Mouse (Mus musculus) natural killer cell, adult 2 months (primary cell): Measurements from ENCODE around the gene B830017H08Rik.

Source experiments
- DNase-seq, 2 experiments: peaks; one replicate each; pipeline ENCODE4 v3.0.0; 2022; ENCODE audit warnings: low spot score in 2 of 2

The B830017H08Rik gene

GRCm38 (mm10) chr16:17809711-17810110 is 23.2 kb upstream of the B830017H08Rik start:
- no peak for DNase-seq

- peak in 1 of 2 experiments; percentile 32 for DNase-seq
Measured at GRCm38 (mm10) chr16:17812120-17812519, 20.8 kb upstream of the B830017H08Rik start.

- no peak for DNase-seq
Measured at GRCm38 (mm10) chr16:17813173-17813572, 19.7 kb upstream of the B830017H08Rik start.

GRCm38 (mm10) chr16:17815411-17816402 is 17.2 kb upstream of the B830017H08Rik start:
- DNase-seq: peak in 1 of 2 experiments; percentile 64

GRCm38 (mm10) chr16:17816528-17816927 is 16.4 kb upstream of the B830017H08Rik start:
- DNase-seq: no peak

- DNase-seq: no peak
Measured at GRCm38 (mm10) chr16:17826500-17826899, 6.4 kb upstream of the B830017H08Rik start.

- DNase-seq: no peak
Measured at GRCm38 (mm10) chr16:17828229-17828628, 4.7 kb upstream of the B830017H08Rik start.

- DNase-seq: no peak
Measured at GRCm38 (mm10) chr16:17828867-17829266, 4.1 kb upstream of the B830017H08Rik start.

GRCm38 (mm10) chr16:17830385-17831178 is 2.3 kb upstream of the B830017H08Rik start:
- DNase-seq: no peak

GRCm38 (mm10) chr16:17831781-17832180 is 1.1 kb upstream of the B830017H08Rik start:
- no peak for DNase-seq

GRCm38 (mm10) chr16:17833321-17833680 is 380 bp downstream of the B830017H08Rik start:
- no peak for DNase-seq

- DNase-seq: no peak
Measured at GRCm38 (mm10) chr16:17833681-17834399, 919 bp downstream of the B830017H08Rik start.

- no peak for DNase-seq
Measured at GRCm38 (mm10) chr16:17834543-17834942, 1.6 kb downstream of the B830017H08Rik start.

GRCm38 (mm10) chr16:17835481-17835880 is 2.6 kb downstream of the B830017H08Rik start:
- no peak for DNase-seq

GRCm38 (mm10) chr16:17838051-17838450 is 5.1 kb downstream of the B830017H08Rik start, which contains the start of gene Car15:
Gene Car15 (minus strand): TSS chr16:17838364.
- DNase-seq: no peak

GRCm38 (mm10) chr16:17839976-17840375 is 7.1 kb downstream of the B830017H08Rik start:
- DNase-seq: no peak

GRCm38 (mm10) chr16:17842437-17842836 is 9.5 kb downstream of the B830017H08Rik start:
- DNase-seq: no peak

- DNase-seq: no peak
Measured at GRCm38 (mm10) chr16:17843701-17844365, 10.9 kb downstream of the B830017H08Rik start.

- DNase-seq: no peak
Measured at GRCm38 (mm10) chr16:17848431-17848830, 15.5 kb downstream of the B830017H08Rik start.

- no peak for DNase-seq
Measured at GRCm38 (mm10) chr16:17848928-17849327, 16.0 kb downstream of the B830017H08Rik start.

- no peak for DNase-seq
Measured at GRCm38 (mm10) chr16:17849486-17849885, 16.6 kb downstream of the B830017H08Rik start.
